Mouse (Mus musculus): ENCODE results near the gene Lrrc55.

- TF ChIP-seq CTCF (IDR thresholded peaks at IDR 0.05; ENCODE audit: extremely low read depth, insufficient read depth, low read length) (no peak), POLR2A (IDR thresholded peaks at IDR 0.05; ENCODE audit: extremely low read depth, insufficient read depth, low read length) (no peak)
Observed at GRCm38 (mm10) chr2:85138143-85138542, 58.9 kb downstream of the Lrrc55 start.
